Mouse (Mus musculus): Measurements from ENCODE around the gene Mul1.
"Not testable (repeated sequence)": the region's sequence is repeated elsewhere in the genome, so short reads cannot be mapped to it uniquely, and the experiment has no call there.

Gene Mul1

GRCm38 (mm10) chr4:138434347-138435316 is at the start of gene Mul1:
TSS of gene Mul1 (plus strand) at chr4:138434671.
- peak; percentile 96 for DNase-seq (ENCODE audit: low read depth, low spot score)

DNA sequence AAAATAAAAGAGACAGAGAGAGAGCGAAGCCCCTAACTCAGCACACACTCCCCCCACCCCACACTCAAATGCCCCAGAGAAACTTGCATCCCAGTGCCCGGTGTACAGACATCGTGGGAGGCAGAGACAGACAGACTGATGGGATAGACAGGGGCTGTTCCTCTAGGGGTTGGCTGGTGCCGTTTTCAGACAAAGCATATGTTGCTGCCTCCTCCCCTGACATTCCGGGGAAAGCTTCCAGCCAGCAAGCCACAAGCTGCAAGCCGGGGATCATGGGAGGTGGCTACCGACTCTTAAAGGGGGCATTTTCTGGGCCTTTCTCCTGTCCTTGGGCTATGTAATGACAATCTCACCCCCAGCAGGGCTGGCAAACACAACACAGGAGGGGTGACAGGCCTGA is 40.8 kb upstream of the Mul1 start:
- DNase-seq (ENCODE audit: low read depth, low spot score): no peak

- DNase-seq (ENCODE audit: low read depth, low spot score): no peak
Observed at GRCm38 (mm10) chr4:138395087-138395970, 39.1 kb upstream of the Mul1 start.

DNA sequence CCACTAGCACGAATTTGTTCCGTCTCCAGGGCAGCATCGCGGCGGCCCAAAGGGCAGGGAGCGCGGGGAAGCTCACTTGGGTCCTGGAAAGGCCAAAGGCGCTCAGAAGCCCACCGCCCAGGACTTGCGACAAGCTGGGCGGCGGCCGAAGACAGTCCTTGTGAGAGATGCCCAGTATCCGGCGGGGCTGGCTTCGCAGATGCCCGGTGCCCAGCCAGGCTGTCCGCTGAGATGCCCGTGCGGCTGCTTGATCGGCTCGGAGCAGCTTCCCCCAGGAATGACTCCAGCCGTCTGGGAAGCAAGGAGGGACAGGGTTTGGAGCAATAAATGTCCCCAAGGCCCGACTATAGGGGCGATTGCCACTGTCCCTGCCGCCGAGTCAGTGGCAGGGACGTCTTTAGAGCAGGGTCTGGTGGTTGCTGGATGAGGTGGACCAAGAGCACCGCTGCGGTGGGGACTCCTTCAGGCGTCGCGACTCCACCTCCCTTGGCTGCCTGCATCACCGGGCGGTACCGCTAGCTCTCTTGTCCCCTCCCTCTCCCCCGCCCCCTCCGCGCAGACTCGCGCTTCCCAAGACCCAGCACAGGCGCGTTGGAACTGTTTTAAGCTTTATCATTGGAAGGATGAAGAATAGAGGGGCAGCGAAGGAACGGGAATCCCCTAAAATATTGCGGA is 38.4 kb upstream of the Mul1 start, which contains the start of gene Fam43b:
Gene Fam43b, minus strand, starts transcription at position 558 of the 675 bp plus-strand sequence.
- no peak for DNase-seq (ENCODE audit: low read depth, low spot score)

- no peak for DNase-seq (ENCODE audit: low read depth, low spot score)
Observed at GRCm38 (mm10) chr4:138396711-138397110, 37.8 kb upstream of the Mul1 start.

- peak; percentile 63 for DNase-seq (ENCODE audit: low read depth, low spot score)
Observed at GRCm38 (mm10) chr4:138404806-138405205, 29.7 kb upstream of the Mul1 start.

- peak; percentile 49 for DNase-seq (ENCODE audit: low read depth, low spot score)
Observed at GRCm38 (mm10) chr4:138407479-138408194, 26.8 kb upstream of the Mul1 start.

GRCm38 (mm10) chr4:138411011-138411410 is 23.5 kb upstream of the Mul1 start:
- no peak for DNase-seq (ENCODE audit: low read depth, low spot score)

GRCm38 (mm10) chr4:138411504-138412121 is 22.9 kb upstream of the Mul1 start:
- no peak for DNase-seq (ENCODE audit: low read depth, low spot score)

DNA sequence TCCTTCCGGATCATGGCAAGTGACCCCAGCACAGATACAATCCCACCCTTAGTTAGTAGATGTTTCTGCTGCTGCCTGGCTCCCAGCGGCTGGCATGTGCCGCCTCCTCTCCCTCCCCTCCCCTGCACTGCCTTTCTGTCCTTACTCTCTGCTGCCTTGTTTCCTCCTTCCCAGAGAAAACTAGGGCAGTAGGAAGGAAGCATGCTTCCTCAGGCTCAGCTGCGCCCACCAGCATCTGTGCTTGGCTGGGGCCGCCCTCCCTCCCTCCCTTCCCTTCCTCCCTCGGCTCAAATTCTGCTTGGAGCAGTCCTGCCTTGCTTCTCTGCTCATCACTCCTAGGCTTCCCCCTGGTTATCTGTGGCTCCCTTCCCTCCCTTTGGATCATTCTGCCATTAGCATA is 19.7 kb upstream of the Mul1 start:
- no peak for DNase-seq (ENCODE audit: low read depth, low spot score)

GRCm38 (mm10) chr4:138415991-138416390 is 18.5 kb upstream of the Mul1 start:
- DNase-seq (ENCODE audit: low read depth, low spot score): no peak

- no peak for DNase-seq (ENCODE audit: low read depth, low spot score)
Observed at GRCm38 (mm10) chr4:138416414-138416813, 18.1 kb upstream of the Mul1 start.

GRCm38 (mm10) chr4:138417882-138418281 is 16.6 kb upstream of the Mul1 start:
- no peak for DNase-seq (ENCODE audit: low read depth, low spot score)

GRCm38 (mm10) chr4:138418340-138418957 is 16.0 kb upstream of the Mul1 start:
- no peak for DNase-seq (ENCODE audit: low read depth, low spot score)

- no peak for DNase-seq (ENCODE audit: low read depth, low spot score)
Observed at GRCm38 (mm10) chr4:138425028-138425427, 9.4 kb upstream of the Mul1 start.

DNA sequence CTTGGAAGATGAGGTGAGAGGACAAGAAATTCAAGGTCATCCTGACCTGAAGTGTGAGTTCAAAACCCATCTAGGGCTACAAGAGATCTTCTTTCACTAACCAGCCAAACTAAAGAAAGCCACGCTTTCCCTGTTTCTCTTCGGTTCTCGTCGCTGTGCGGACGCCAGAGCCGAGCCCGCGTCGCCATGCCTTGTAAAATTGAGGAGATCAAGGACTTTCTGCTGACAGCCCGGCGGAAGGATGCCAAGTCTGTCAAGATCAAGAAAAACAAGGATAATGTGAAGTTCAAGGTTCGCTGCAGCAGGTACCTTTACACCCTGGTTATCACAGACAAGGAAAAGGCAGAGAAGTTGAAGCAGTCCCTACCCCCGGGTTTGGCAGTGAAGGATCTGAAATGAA is 8.9 kb upstream of the Mul1 start:
- not testable (repeated sequence) for DNase-seq (ENCODE audit: low read depth, low spot score)

- peak; percentile 77 for DNase-seq (ENCODE audit: low read depth, low spot score)
Observed at GRCm38 (mm10) chr4:138426778-138427705, 7.4 kb upstream of the Mul1 start.

DNA sequence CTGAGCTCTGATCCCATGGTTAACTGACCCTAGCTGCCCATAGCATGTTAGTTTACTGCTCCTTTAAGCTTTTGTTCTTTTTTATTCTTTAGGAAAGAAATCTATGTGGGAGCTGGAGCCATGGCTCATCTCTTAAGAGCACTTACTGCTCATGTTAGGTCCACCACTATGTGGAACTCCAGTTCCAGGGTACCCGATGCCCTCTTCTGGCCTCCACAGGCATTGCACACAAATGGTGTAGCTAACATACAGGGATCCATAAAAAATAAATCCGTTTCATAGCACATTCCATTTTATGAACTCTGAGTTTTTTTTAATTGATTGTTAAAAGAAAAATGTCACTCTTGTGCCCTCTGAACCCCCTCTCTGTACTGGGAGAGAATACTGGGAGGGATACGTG is 4.7 kb upstream of the Mul1 start:
- peak; percentile 56 for DNase-seq (ENCODE audit: low read depth, low spot score)

DNA sequence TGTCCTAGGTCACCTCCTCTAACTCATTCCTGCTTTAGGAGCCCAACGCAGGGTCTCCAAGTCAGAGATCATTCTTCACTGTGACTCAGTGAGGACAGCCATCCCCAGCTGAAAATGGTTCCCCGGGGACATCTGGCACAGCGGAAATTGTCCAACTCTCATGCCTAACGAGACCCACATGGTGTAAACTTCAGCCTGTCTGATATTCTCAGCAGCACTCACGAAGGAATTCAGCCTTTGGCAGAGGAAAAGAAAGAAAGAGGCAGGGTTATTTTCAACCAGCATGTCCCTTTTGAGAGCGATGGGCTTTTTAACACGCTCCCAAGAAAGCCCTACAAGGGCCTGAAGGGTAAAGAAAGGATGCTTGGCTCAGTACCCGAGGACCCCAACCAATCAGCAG is 3.1 kb upstream of the Mul1 start:
- no peak for DNase-seq (ENCODE audit: low read depth, low spot score)
